Mouse (Mus musculus) hindbrain, embryonic 12.5 days (tissue): ENCODE data around the gene Isg15. TPM values are rescaled to one million over a fixed set of nuclear protein-coding genes. Genes with fewer than 3 reads are reported as not detected.

Source experiments
- ATAC-seq: fragments of 200-750 bp; cut with Nextera tagmentation; 2 replicates; pipeline ENCODE4 v1.8.0; 2017; ENCODE audit warnings: moderate TSS enrichment; ENCODE audit not compliant: low FRiP score
- H3K27ac ChIP-seq: fragments of 300-500 bp; sonication (generic); 2 replicates; pipeline ENCODE4 v1.5.1; 2016; ENCODE audit warnings: mild to moderate bottlenecking
- H3K27me3 ChIP-seq: fragments of 300-500 bp; sonication (generic); 2 replicates; pipeline ENCODE4 v1.6.1; 2016; ENCODE audit warnings: mild to moderate bottlenecking
- H3K36me3 ChIP-seq: fragments of 300-500 bp; sonication (generic); 2 replicates; pipeline ENCODE4 v1.6.1; 2016; ENCODE audit warnings: mild to moderate bottlenecking
- H3K4me1 ChIP-seq: fragments of 300-500 bp; sonication (generic); 2 replicates; pipeline ENCODE4 v1.6.1; 2016
- H3K4me2 ChIP-seq: fragments of 300-500 bp; sonication (generic); replicated peaks from 2 replicates; pipeline ENCODE4 v1.6.1; 2016; ENCODE audit warnings: mild to moderate bottlenecking
- H3K4me3 ChIP-seq: fragments of 300-500 bp; sonication (generic); 2 replicates; pipeline ENCODE4 v1.5.1; 2016; ENCODE audit warnings: mild to moderate bottlenecking
- H3K9ac ChIP-seq: fragments of 300-500 bp; sonication (generic); 2 replicates; pipeline ENCODE4 v1.6.1; 2016; ENCODE audit warnings: mild to moderate bottlenecking, moderate library complexity
- H3K9me3 ChIP-seq: fragments of 300-500 bp; sonication (generic); replicated peaks from 2 replicates; pipeline ENCODE4 v1.6.1; 2016; ENCODE audit warnings: mild to moderate bottlenecking
- WGBS: fragments of 180-500 bp; shearing (Covaris S2); methylation state at CpG from one replicate; pipeline ENCODE4 v1.1.7; 2016; 5-methylcytosine and 5-hydroxymethylcytosine counted together
- polyA plus RNA-seq: library from polyadenylated mRNA; unstranded; fragments of >200 nt; fragmentation: Nextera tagmentation; extraction: Ambion mirVana; gene quantifications from 2 replicates; pipeline ENCODE4 v1.2.1, GENCODE M21; 2016

Isg15 gene
- polyA plus RNA-seq, 1 experiment from 2014 or later, result 1.3 TPM

DNA sequence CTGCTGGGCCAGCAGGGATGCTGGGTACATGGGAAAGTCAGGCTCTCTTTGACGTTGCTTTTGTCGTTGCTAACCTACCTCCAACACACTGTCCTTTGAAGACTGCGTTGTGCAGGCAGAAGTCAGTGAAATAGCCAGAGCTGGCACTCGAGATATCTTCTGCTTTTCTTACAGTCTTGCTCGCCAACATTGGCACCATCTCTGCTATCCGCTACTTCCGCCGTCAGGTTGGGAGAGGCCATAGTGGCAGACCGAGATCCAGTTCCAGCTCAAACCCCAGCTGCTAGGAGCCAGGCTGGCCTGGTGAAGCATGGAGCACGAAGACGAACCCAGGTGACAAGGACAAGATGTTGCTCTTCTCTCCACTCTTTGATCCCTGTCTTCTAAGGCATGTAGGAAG lies 19.3 kb upstream of the Isg15 start:
- ATAC-seq, result no peak
- Histone ChIP-seq H3K9me3 (no peaks in the 10 kb centered on the region), H3K4me2 (no peak overlapping the region), H3K4me3 (no peak overlapping the region), H3K27ac (no peak overlapping the region), H3K36me3 (peaks cover 9% of the 10 kb centered on the region; the same call in 1 of the 2 replicates), H3K9ac (no peak overlapping the region), H3K27me3 (no peaks in the 10 kb centered on the region), H3K4me1 (no peaks in the 10 kb centered on the region)
- 90% methylated on average over 11 of the region's 11 CpGs for WGBS

- H3K36me3 ChIP-seq, result peaks cover 9% of the 10 kb centered on the region; the same call in 1 of the 2 replicates
- no peak overlapping the region for H3K27ac ChIP-seq
- no peaks in the 10 kb centered on the region for H3K4me1 ChIP-seq
- ATAC-seq, result no peak
- no peak overlapping the region for H3K4me3 ChIP-seq
- H3K9ac ChIP-seq, result no peak overlapping the region
- H3K4me2 ChIP-seq, result no peak overlapping the region
- H3K27me3 ChIP-seq, result no peaks in the 10 kb centered on the region
- 86% methylated on average over 16 of the region's 16 CpGs for WGBS
- no peaks in the 10 kb centered on the region for H3K9me3 ChIP-seq
These were observed 17.2 kb upstream of the Isg15 start for GRCm38 (mm10) chr4:156217838-156218237.

GRCm38 (mm10) chr4:156217022-156217669 lies 16.5 kb upstream of the Isg15 start:
- Histone ChIP-seq H3K4me3 (no peak overlapping the region), H3K9me3 (no peaks in the 10 kb centered on the region), H3K9ac (no peak overlapping the region), H3K27me3 (no peaks in the 10 kb centered on the region), H3K36me3 (0 out of 2 replicates have a peak, but pooled peaks cover 4% of the 10 kb centered on the region), H3K4me2 (no peak overlapping the region), H3K27ac (no peak overlapping the region), H3K4me1 (no peaks in the 10 kb centered on the region)
- ATAC-seq, result no peak
- WGBS, result 83% methylated on average over 16 of the region's 16 CpGs

GRCm38 (mm10) chr4:156216196-156216595 lies 15.6 kb upstream of the Isg15 start:
- H3K4me3 ChIP-seq, result no peak overlapping the region
- H3K4me1 ChIP-seq, result no peaks in the 10 kb centered on the region
- WGBS, result 84% methylated on average over 2 of the region's 2 CpGs
- no peaks in the 10 kb centered on the region for H3K9me3 ChIP-seq
- no peak overlapping the region for H3K9ac ChIP-seq
- ATAC-seq, result no peak
- no peaks in the 10 kb centered on the region for H3K36me3 ChIP-seq
- H3K27ac ChIP-seq, result no peak overlapping the region
- no peak overlapping the region for H3K4me2 ChIP-seq
- H3K27me3 ChIP-seq, result no peaks in the 10 kb centered on the region

- Histone ChIP-seq H3K4me3 (no peak within 1 kb of the TSS), H3K27ac (no peak within 1 kb of the TSS), H3K9ac (no peak within 1 kb of the TSS), H3K4me1 (no peaks in the 10 kb centered on the region), H3K4me2 (no peak within 1 kb of the TSS), H3K27me3 (no peaks in the 10 kb centered on the region), H3K36me3 (no peaks in the 10 kb centered on the region), H3K9me3 (no peaks in the 10 kb centered on the region)
- WGBS, result 79% methylated on average over 4 of the region's 4 CpGs
- ATAC-seq, result no peak
These were observed 15.0 kb upstream of the Isg15 start, which contains the start of gene Perm1 for GRCm38 (mm10) chr4:156215649-156216048. Gene Perm1 (plus strand): TSS chr4:156215868.

DNA sequence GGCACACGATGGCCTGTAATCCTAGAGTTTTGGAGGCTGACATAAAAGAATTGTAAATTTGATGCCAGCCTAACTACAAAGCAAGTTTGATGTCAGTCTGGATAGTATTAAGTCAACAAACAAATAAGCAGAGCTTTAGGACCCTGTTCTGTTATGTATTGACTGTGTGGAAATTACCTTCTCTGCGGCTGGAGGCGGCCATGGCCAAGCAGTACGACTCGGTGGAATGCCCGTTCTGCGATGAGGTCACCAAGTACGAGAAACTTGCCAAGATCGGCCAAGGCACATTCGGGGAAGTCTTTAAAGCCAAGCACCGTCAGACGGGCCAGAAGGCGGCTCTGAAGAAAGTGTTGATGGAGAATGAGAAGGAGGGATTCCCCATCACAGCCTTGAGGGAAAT lies 12.5 kb upstream of the Isg15 start:
- Histone ChIP-seq H3K27me3 (no peaks in the 10 kb centered on the region), H3K9me3 (no peaks in the 10 kb centered on the region), H3K4me2 (no peak overlapping the region), H3K9ac (no peak overlapping the region), H3K4me3 (no peak overlapping the region), H3K27ac (no peak overlapping the region), H3K36me3 (no peaks in the 10 kb centered on the region), H3K4me1 (no peaks in the 10 kb centered on the region)
- 95% methylated on average over 13 of the region's 13 CpGs for WGBS
- ATAC-seq, result no peak

DNA sequence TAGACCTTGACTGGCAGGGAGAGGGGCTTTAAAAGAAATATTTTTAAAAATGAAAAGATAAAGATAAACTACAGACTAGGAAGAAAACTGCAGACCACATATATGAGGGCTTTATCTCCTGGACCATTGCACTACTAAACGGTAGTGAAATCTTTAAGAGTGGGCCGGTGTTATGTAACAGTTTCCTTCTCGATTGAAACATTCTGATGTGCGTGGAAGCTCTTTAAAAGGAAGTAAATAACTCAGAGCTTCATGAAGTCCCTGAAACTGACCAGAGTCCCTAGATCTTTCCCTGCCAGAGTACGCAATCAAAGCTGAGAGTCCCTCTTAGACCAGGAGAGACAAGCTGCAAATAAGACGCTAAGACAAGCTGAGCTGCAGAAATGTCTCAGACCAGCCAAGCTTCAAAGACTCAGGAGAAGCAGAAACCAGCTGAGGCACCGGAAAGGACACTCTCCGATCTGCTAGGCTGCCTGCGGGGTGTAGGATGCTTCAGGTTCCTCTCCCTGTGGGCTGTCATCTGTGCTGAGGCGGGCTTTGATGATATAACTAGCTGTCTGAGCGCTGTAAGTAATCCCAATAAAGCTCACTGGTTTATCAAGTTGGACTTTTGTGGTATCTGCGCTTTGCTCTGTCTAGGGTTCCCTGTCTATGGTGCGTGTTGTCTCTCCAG lies 9.5 kb upstream of the Isg15 start:
- Histone ChIP-seq H3K9me3 (no peaks in the 10 kb centered on the region), H3K4me3 (no peak overlapping the region), H3K36me3 (no peaks in the 10 kb centered on the region), H3K4me2 (no peak overlapping the region), H3K27ac (no peak overlapping the region), H3K9ac (no peak overlapping the region), H3K27me3 (no peaks in the 10 kb centered on the region), H3K4me1 (0 out of 2 replicates have a peak, but pooled peaks cover 3% of the 10 kb centered on the region)
- 77% methylated on average over 13 of the region's 13 CpGs for WGBS
- ATAC-seq, result no peak

GRCm38 (mm10) chr4:156208872-156209271 lies 8.3 kb upstream of the Isg15 start:
- Histone ChIP-seq H3K4me3 (no peak overlapping the region), H3K9ac (no peak overlapping the region), H3K27ac (no peak overlapping the region), H3K27me3 (peaks cover 6% of the 10 kb centered on the region; the same call in 1 of the 2 replicates), H3K4me2 (no peak overlapping the region), H3K9me3 (no peaks in the 10 kb centered on the region), H3K4me1 (peaks cover 15% of the 10 kb centered on the region), H3K36me3 (no peaks in the 10 kb centered on the region)
- ATAC-seq, result no peak
- 91% methylated on average over 4 of the region's 4 CpGs for WGBS

DNA sequence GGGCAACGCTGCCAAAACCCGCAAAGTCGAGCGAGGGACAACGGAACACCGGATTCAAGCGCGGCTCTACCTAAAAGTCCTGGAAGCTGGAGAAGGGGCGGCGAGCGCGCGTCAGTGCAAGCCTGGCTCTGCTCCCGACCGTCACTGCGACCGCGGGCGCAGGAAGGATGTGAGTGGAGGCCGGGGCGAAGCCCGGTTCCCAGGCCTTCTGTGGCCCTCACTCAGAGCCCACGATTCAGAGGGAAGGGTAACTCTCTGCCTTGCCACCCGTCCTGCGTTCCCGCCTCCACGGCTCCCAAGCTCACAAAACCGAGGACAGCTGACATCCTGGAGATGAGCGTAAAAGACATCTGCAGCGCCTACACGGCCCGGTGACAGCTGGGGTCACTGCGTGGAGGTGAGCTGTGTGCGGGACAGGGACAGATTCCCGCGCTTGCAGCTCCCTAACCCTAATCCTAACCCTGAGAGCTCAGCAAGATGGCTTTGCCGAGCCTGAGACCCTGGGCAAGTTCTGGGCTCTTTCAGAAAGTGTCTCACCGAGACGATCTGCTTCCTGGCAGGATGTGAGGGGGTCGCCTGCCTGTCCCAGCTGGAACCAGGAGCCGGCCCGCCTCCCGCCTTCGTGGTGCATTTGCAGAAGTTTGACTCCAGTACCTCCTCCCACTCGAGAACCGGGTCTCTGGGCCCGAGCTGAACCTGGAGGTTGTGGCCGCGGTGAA lies 3.0 kb upstream of the Isg15 start:
- Histone ChIP-seq H3K27me3 (peaks cover 9% of the 10 kb centered on the region; the same call in 1 of the 2 replicates), H3K4me2 (peak overlapping the region; percentile 92), H3K27ac (peak overlapping the region; percentile 74; the same call in 1 of the 2 replicates), H3K4me3 (peak overlapping the region; percentile 60), H3K9me3 (no peaks in the 10 kb centered on the region), H3K36me3 (no peaks in the 10 kb centered on the region), H3K9ac (peak overlapping the region; percentile 80), H3K4me1 (peaks cover 28% of the 10 kb centered on the region)
- ATAC-seq, result peak; percentile 36
- WGBS, result under 1% methylated on average over 49 of the region's 49 CpGs

DNA sequence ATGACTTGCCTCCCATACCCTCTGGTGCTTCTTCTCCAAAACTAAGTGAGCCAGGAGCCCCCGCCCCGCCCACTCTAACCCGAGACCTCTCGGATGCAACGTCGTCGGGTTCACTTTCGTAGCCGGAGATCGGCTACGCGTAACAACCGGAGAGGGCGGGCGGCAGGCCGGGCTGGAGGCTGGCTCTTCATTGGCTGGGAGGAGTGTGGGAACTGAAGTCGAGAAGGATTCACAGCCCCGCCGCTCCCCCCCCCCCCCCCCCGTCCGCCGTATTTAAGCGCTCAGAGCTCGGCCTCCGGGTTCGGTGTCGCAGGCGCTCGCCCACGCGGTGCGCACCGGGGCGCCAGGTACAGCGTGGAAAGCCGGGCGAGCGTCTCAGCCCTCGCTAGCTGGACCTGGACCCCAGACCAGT lies 2.4 kb upstream of the Isg15 start, which contains the start of gene AW011738:
AW011738 (plus strand) TSS at position 304 of the 412 bp plus-strand sequence.
- Histone ChIP-seq H3K27me3 (peaks cover 9% of the 10 kb centered on the region; the same call in 1 of the 2 replicates), H3K36me3 (no peaks in the 10 kb centered on the region), H3K4me2 (peak within 1 kb of the TSS; percentile 92), H3K4me3 (peak within 1 kb of the TSS; percentile 60), H3K27ac (peak within 1 kb of the TSS; percentile 74), H3K9ac (peak within 1 kb of the TSS; percentile 80), H3K4me1 (peaks cover 30% of the 10 kb centered on the region), H3K9me3 (no peaks in the 10 kb centered on the region)
- ATAC-seq, result peak; percentile 82
- under 1% methylated on average over 32 of the region's 39 CpGs for WGBS

DNA sequence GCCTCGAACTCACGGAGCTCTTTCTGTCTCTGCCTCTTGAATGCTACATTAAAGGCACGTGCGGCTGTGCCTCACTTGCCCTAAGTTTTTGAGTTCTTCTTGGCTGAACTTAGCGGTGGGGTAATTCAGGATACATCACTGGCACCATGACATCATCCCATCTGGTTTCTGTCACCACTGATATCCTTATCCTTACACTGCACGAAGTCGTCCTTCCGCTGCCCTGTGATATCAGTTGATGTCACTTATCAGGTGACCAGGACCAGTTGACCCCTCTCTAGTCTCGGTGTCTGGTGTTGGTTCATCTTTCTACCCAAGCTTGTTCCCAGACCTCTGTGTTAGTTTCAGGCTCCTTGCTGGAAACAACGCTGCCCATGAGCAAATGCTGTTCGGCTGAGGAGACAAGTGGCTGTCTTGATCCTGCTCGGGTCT lies 1.9 kb upstream of the Isg15 start:
- Histone ChIP-seq H3K27me3 (peaks cover 9% of the 10 kb centered on the region; the same call in 1 of the 2 replicates), H3K36me3 (no peaks in the 10 kb centered on the region), H3K27ac (peak overlapping the region; percentile 74), H3K9me3 (no peaks in the 10 kb centered on the region), H3K9ac (peak overlapping the region; percentile 80; the same call in 1 of the 2 replicates), H3K4me2 (peak overlapping the region; percentile 92), H3K4me1 (peaks cover 30% of the 10 kb centered on the region), H3K4me3 (peak overlapping the region; percentile 60)
- no peak for ATAC-seq
- WGBS, result 46% methylated on average over 12 of the region's 12 CpGs

DNA sequence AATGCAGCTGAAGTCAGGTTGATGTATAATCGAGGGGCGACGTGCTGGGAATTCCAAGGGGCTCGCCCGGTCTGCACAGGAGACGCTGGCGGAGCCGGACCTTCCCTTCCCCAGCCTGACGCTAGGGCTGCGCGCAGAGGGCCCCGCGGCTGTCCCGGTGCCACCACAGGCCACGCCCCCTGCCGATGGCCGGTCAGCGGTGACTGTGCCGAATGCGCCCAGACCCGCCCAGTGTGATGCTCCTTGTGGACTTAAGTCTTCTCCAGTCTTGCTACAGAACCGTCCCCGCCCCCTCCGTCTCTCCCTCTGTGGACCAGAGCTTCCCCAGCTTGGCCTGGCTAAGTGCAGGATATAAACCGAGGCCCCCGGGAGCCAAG lies 2.8 kb downstream of the Isg15 start:
- no peaks in the 10 kb centered on the region for H3K9me3 ChIP-seq
- peaks cover 43% of the 10 kb centered on the region for H3K4me1 ChIP-seq
- H3K4me3 ChIP-seq, result peak overlapping the region; percentile 94
- H3K36me3 ChIP-seq, result peaks cover 15% of the 10 kb centered on the region
- WGBS, result under 1% methylated on average over 25 of the region's 26 CpGs
- peak overlapping the region; percentile 96 for H3K27ac ChIP-seq
- H3K9ac ChIP-seq, result peak overlapping the region; percentile 97
- peak; percentile 96 for ATAC-seq
- no peaks in the 10 kb centered on the region for H3K27me3 ChIP-seq
- H3K4me2 ChIP-seq, result peak overlapping the region; percentile 89
